Mouse (Mus musculus): ENCODE measurements around the gene Notum.

GRCm38 (mm10) chr11:120643601-120643987 lies 17.4 kb downstream of the Notum start, which contains the start of gene Pycr1:
- TF ChIP-seq CTCF (IDR thresholded peaks at IDR 0.05; ENCODE audit: low read depth, low read length) (no peak), POLR2A (IDR thresholded peaks at IDR 0.05; ENCODE audit: extremely low read depth, insufficient read depth, low read length) (no peak)
